Mouse (Mus musculus) bone marrow, adult 2 months (tissue): ENCODE data around the gene Pdk1.

ENCODE experiments used
- CTCF ChIP-seq: fragments of 200-500 bp; IDR thresholded peaks from 2 replicates; pipeline ENCODE4 v1.5.1; 2011; ENCODE audit warnings: low read length, control low read depth; ENCODE audit not compliant: control insufficient read depth, insufficient read depth
- POLR2A ChIP-seq: fragments of 200-500 bp; IDR thresholded peaks from 2 replicates; pipeline ENCODE4 v1.6.1; 2011; ENCODE audit warnings: low read depth, mild to moderate bottlenecking, control low read depth, low read length, borderline replicate concordance; ENCODE audit not compliant: control insufficient read depth

DNA sequence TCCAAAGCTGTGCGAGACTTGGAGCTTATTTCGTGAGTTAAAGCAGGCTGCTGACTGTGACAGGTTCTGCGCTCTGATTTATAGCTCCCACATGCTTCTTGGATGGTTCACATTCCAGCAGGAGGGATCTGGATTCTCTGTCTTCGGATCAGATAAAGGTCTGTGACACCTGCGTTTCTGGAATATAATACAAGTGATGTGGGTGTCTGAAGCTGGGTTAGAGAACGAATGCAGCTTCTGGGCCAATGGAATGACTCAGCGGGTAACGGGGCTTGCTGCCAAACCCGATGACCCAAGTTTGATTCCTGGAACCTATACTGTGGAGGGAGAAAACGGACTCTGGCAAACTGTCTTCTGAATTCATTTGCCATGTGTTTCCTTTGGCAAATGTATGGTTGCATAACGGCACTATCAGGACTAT is 46.2 kb downstream of the Pdk1 start:
- TF ChIP-seq POLR2A, result no peak
- no peak for TF ChIP-seq CTCF
